Mouse (Mus musculus) macrophage (primary cell): ENCODE data around the gene Frmd4b. TPM values are rescaled to one million over a fixed set of nuclear protein-coding genes. Genes with fewer than 3 reads are reported as not detected.

Experiments
- H3K27ac ChIP-seq: fragments of 350-480 bp; formaldehyde crosslinking; 2 replicates; pipeline ENCODE4 v1.9.0; 2021
- H3K36me3 ChIP-seq: fragments of 350-480 bp; formaldehyde crosslinking; 2 replicates; pipeline ENCODE4 v1.9.0; 2021; ENCODE audit errors: inconsistent target
- H3K4me3 ChIP-seq: fragments of 350-480 bp; formaldehyde crosslinking; 2 replicates; pipeline ENCODE4 v1.9.0; 2021; ENCODE audit errors: inconsistent target
- H3K79me2 ChIP-seq: fragments of 350-480 bp; formaldehyde crosslinking; 2 replicates; pipeline ENCODE4 v1.9.0; 2021; ENCODE audit errors: inconsistent target
- WGBS: methylation state at CpG from one replicate; pipeline ENCODE4 v1.1.7; 2026; ENCODE audit warnings: inconsistent platforms; ENCODE audit not compliant: missing documents; 5-methylcytosine and 5-hydroxymethylcytosine counted together
- polyA plus RNA-seq: library from polyadenylated mRNA; stranded (reverse); fragments of 250-400 nt; gene quantifications from 3 replicates; pipeline ENCODE4 v1.2.4, GENCODE M21; 2018; ENCODE audit warnings: inconsistent platforms
- total RNA-seq, 78 experiments: library from RNA; depleted of rRNA; stranded (reverse); fragments of 250-400 nt; gene quantifications; 1 replicate in 9 of 78; 2 replicates in 24 of 78; 3 replicates in 43 of 78; 4 replicates in 2 of 78; pipeline ENCODE4 v1.2.4; 2018; ENCODE audit warnings: inconsistent platforms in 56 of 78

Gene Frmd4b
- total RNA-seq (2018; cell fraction: chromatin; rRNA removed), result 1,000 to 10,000 TPM in 14 of 26 experiments, 100 to 1,000 TPM in 12; 711 to 1,215 (median 1,024) TPM
- total RNA-seq (2018; cell fraction: cytosol; rRNA removed), result 100 to 1,000 TPM; 123 to 203 (median 161) TPM
- 100 to 1,000 TPM; 312 to 879 (median 504) TPM for total RNA-seq (2018; cell fraction: nucleus; rRNA removed)
- 99.3 to 139 TPM (median 131 TPM) in 3 replicates for polyA plus RNA-seq

- no peak within 1 kb of the TSS for H3K4me3 ChIP-seq
- 1% methylated on average over 30 of the region's 42 CpGs for WGBS
- no peak within 1 kb of the TSS for H3K27ac ChIP-seq
These were observed at the start of gene Frmd4b for GRCm38 (mm10) chr6:97617266-97617743. Frmd4b (minus strand) TSS chr6:97617541.

GRCm38 (mm10) chr6:97666417-97666816 lies 49.1 kb upstream of the Frmd4b start:
- H3K36me3 ChIP-seq, result no peaks in the 10 kb centered on the region
- no peaks in the 10 kb centered on the region for H3K79me2 ChIP-seq
- WGBS, result 100% methylated on average over 2 of the region's 2 CpGs

More at GRCm38 (mm10) chr6:97617266-97617743, at the start of gene Frmd4b:
- no peaks in the 10 kb centered on the region for H3K36me3 ChIP-seq
- H3K79me2 ChIP-seq, result no peaks in the 10 kb centered on the region

GRCm38 (mm10) chr6:97658921-97659320 lies 41.6 kb upstream of the Frmd4b start:
- no peaks in the 10 kb centered on the region for H3K36me3 ChIP-seq
- no peak overlapping the region for H3K27ac ChIP-seq
- H3K79me2 ChIP-seq, result no peaks in the 10 kb centered on the region
- no peak overlapping the region for H3K4me3 ChIP-seq
- WGBS, result 93% methylated on average over 6 of the region's 6 CpGs

More at GRCm38 (mm10) chr6:97666417-97666816, 49.1 kb upstream of the Frmd4b start:
- H3K4me3 ChIP-seq, result no peak overlapping the region
- no peak overlapping the region for H3K27ac ChIP-seq

- Histone ChIP-seq H3K36me3 (no peaks in the 10 kb centered on the region), H3K27ac (no peak overlapping the region)
- WGBS, result 86% methylated on average over 3 of the region's 3 CpGs
These were observed 38.6 kb upstream of the Frmd4b start for GRCm38 (mm10) chr6:97655986-97656385.

GRCm38 (mm10) chr6:97647501-97647900 lies 30.2 kb upstream of the Frmd4b start:
- no peak overlapping the region for H3K4me3 ChIP-seq
- WGBS, result 94% methylated on average over 6 of the region's 14 CpGs
- H3K79me2 ChIP-seq, result no peaks in the 10 kb centered on the region
- H3K36me3 ChIP-seq, result no peaks in the 10 kb centered on the region
- H3K27ac ChIP-seq, result no peak overlapping the region

More at GRCm38 (mm10) chr6:97655986-97656385, 38.6 kb upstream of the Frmd4b start:
- no peak overlapping the region for H3K4me3 ChIP-seq
- no peaks in the 10 kb centered on the region for H3K79me2 ChIP-seq

- Histone ChIP-seq H3K4me3 (no peak overlapping the region), H3K27ac (no peak overlapping the region), H3K36me3 (no peaks in the 10 kb centered on the region), H3K79me2 (no peaks in the 10 kb centered on the region)
- WGBS, result 61% methylated on average over 9 of the region's 9 CpGs
These were observed 6.0 kb upstream of the Frmd4b start for GRCm38 (mm10) chr6:97623330-97623729.

- Histone ChIP-seq H3K27ac (no peak overlapping the region), H3K36me3 (no peaks in the 10 kb centered on the region), H3K79me2 (no peaks in the 10 kb centered on the region), H3K4me3 (no peak overlapping the region)
- 75% methylated on average over 5 of the region's 5 CpGs for WGBS
These were observed 4.9 kb upstream of the Frmd4b start for GRCm38 (mm10) chr6:97622236-97622635.

- WGBS, result 25% methylated on average over 7 of the region's 7 CpGs
- no peak overlapping the region for H3K4me3 ChIP-seq
- no peaks in the 10 kb centered on the region for H3K36me3 ChIP-seq
- no peaks in the 10 kb centered on the region for H3K79me2 ChIP-seq
- H3K27ac ChIP-seq, result no peak overlapping the region
These were observed 433 bp upstream of the Frmd4b start for GRCm38 (mm10) chr6:97617774-97618173.

GRCm38 (mm10) chr6:97616658-97617265 lies 579 bp downstream of the Frmd4b start:
- H3K27ac ChIP-seq, result no peak overlapping the region
- H3K79me2 ChIP-seq, result no peaks in the 10 kb centered on the region
- under 1% methylated on average over 40 of the region's 40 CpGs for WGBS
- H3K36me3 ChIP-seq, result no peaks in the 10 kb centered on the region
- no peak overlapping the region for H3K4me3 ChIP-seq

GRCm38 (mm10) chr6:97615901-97616461 lies 1.4 kb downstream of the Frmd4b start:
- H3K27ac ChIP-seq, result no peak overlapping the region
- no peak overlapping the region for H3K4me3 ChIP-seq
- WGBS, result 22% methylated on average over 16 of the region's 16 CpGs
- H3K79me2 ChIP-seq, result no peaks in the 10 kb centered on the region
- no peaks in the 10 kb centered on the region for H3K36me3 ChIP-seq

- H3K79me2 ChIP-seq, result no peaks in the 10 kb centered on the region
- H3K27ac ChIP-seq, result no peak overlapping the region
These were observed 3.2 kb downstream of the Frmd4b start for GRCm38 (mm10) chr6:97614179-97614578.

GRCm38 (mm10) chr6:97612861-97613260 lies 4.5 kb downstream of the Frmd4b start:
- Histone ChIP-seq H3K36me3 (no peaks in the 10 kb centered on the region), H3K79me2 (no peaks in the 10 kb centered on the region), H3K27ac (no peak overlapping the region), H3K4me3 (no peak overlapping the region)
- WGBS, result 90% methylated on average over 5 of the region's 5 CpGs

More at GRCm38 (mm10) chr6:97614179-97614578, 3.2 kb downstream of the Frmd4b start:
- H3K4me3 ChIP-seq, result no peak overlapping the region
- H3K36me3 ChIP-seq, result no peaks in the 10 kb centered on the region

GRCm38 (mm10) chr6:97610051-97610450 lies 7.3 kb downstream of the Frmd4b start:
- Histone ChIP-seq H3K27ac (no peak overlapping the region), H3K36me3 (no peaks in the 10 kb centered on the region), H3K79me2 (no peaks in the 10 kb centered on the region), H3K4me3 (no peak overlapping the region)
- 100% methylated on average over 2 of the region's 2 CpGs for WGBS

- H3K4me3 ChIP-seq, result no peak overlapping the region
- no peaks in the 10 kb centered on the region for H3K79me2 ChIP-seq
- no peaks in the 10 kb centered on the region for H3K36me3 ChIP-seq
- no peak overlapping the region for H3K27ac ChIP-seq
- WGBS, result 73% methylated on average over 3 of the region's 3 CpGs
These were observed 9.7 kb downstream of the Frmd4b start for GRCm38 (mm10) chr6:97607646-97608045.

- H3K79me2 ChIP-seq, result no peaks in the 10 kb centered on the region
- no peak overlapping the region for H3K27ac ChIP-seq
- no peak overlapping the region for H3K4me3 ChIP-seq
- WGBS, result 89% methylated on average over 3 of the region's 3 CpGs
- no peaks in the 10 kb centered on the region for H3K36me3 ChIP-seq
These were observed 22.1 kb downstream of the Frmd4b start for GRCm38 (mm10) chr6:97595218-97595617.
